Mouse (Mus musculus) forebrain, embryonic 13.5 days (tissue): ENCODE data around the gene Ola1. TPM values are rescaled to one million over a fixed set of nuclear protein-coding genes. Genes with fewer than 3 reads are reported as not detected.

Source experiments
- ATAC-seq: fragments of 200-750 bp; cut with Nextera tagmentation; 2 replicates; pipeline ENCODE4 v1.8.0; 2017
- H3K27ac ChIP-seq: fragments of 300-500 bp; sonication (generic); 2 replicates; pipeline ENCODE4 v1.5.1; 2015; ENCODE audit warnings: inconsistent platforms, mild to moderate bottlenecking, moderate library complexity
- H3K27me3 ChIP-seq: fragments of 300-500 bp; sonication (generic); 2 replicates; pipeline ENCODE4 v1.6.1; 2015; ENCODE audit warnings: mild to moderate bottlenecking, inconsistent platforms
- H3K36me3 ChIP-seq: fragments of 300-500 bp; sonication (generic); 2 replicates; pipeline ENCODE4 v1.6.1; 2015; ENCODE audit warnings: mild to moderate bottlenecking, inconsistent platforms; ENCODE audit not compliant: poor library complexity, severe bottlenecking
- H3K4me1 ChIP-seq: fragments of 300-500 bp; sonication (generic); 2 replicates; pipeline ENCODE4 v1.6.1; 2015; ENCODE audit warnings: inconsistent platforms
- H3K4me2 ChIP-seq: fragments of 300-500 bp; sonication (generic); 2 replicates; pipeline ENCODE4 v1.6.1; 2015; ENCODE audit warnings: inconsistent platforms, mild to moderate bottlenecking, moderate library complexity
- H3K4me3 ChIP-seq: fragments of 300-500 bp; sonication (generic); 2 replicates; pipeline ENCODE4 v1.5.1; 2015; ENCODE audit warnings: mild to moderate bottlenecking, inconsistent platforms
- H3K9ac ChIP-seq: fragments of 300-500 bp; sonication (generic); 2 replicates; pipeline ENCODE4 v1.6.1; 2015; ENCODE audit warnings: mild to moderate bottlenecking, inconsistent platforms
- H3K9me3 ChIP-seq: fragments of 300-500 bp; sonication (generic); replicated peaks from 2 replicates; pipeline ENCODE4 v1.6.1; 2016; ENCODE audit warnings: inconsistent platforms
- whole genome bisulfite sequencing: fragments of 180-500 bp; shearing (Covaris S2); methylation state at CpG from one replicate; pipeline ENCODE4 v1.1.7; 2015; 5-methylcytosine and 5-hydroxymethylcytosine counted together
- polyA plus RNA-seq: library from polyadenylated mRNA; unstranded; fragments of >200 nt; fragmentation: Nextera tagmentation; extraction: Ambion mirVana; gene quantifications from 2 replicates; pipeline ENCODE4 v1.2.1, GENCODE M21; 2015

The Ola1 gene
- polyA plus RNA-seq, 1 experiment from 2014 or later = 115 TPM

GRCm38 (mm10) chr2:73058344-73058743 lies 160.4 kb downstream of the Ola1 start:
- H3K9ac ChIP-seq = no peak overlapping the region
- no peak overlapping the region for H3K4me3 ChIP-seq
- ATAC-seq = no peak
- no peaks in the 10 kb centered on the region for H3K36me3 ChIP-seq
- H3K4me1 ChIP-seq = no peaks in the 10 kb centered on the region
- H3K27me3 ChIP-seq = no peaks in the 10 kb centered on the region
- H3K9me3 ChIP-seq = no peaks in the 10 kb centered on the region
- H3K27ac ChIP-seq = no peak overlapping the region
- WGBS = 93% methylated on average over 1 of the region's 1 CpGs
- H3K4me2 ChIP-seq = no peak overlapping the region

- Histone ChIP-seq H3K27me3 (no peaks in the 10 kb centered on the region), H3K36me3 (no peaks in the 10 kb centered on the region), H3K9ac (no peak overlapping the region), H3K4me1 (no peaks in the 10 kb centered on the region), H3K4me2 (no peak overlapping the region), H3K4me3 (no peak overlapping the region), H3K27ac (no peak overlapping the region), H3K9me3 (peaks cover 7% of the 10 kb centered on the region)
- ATAC-seq = no peak
- 96% methylated on average over 2 of the region's 2 CpGs for WGBS
Observed at GRCm38 (mm10) chr2:73057589-73057988, 161.1 kb downstream of the Ola1 start.

GRCm38 (mm10) chr2:73056090-73056956 lies 162.4 kb downstream of the Ola1 start:
- H3K4me3 ChIP-seq = no peak overlapping the region
- H3K9ac ChIP-seq = no peak overlapping the region
- H3K4me1 ChIP-seq = no peaks in the 10 kb centered on the region
- H3K27me3 ChIP-seq = no peaks in the 10 kb centered on the region
- H3K36me3 ChIP-seq = no peaks in the 10 kb centered on the region
- no peak for ATAC-seq
- H3K4me2 ChIP-seq = no peak overlapping the region
- no peak overlapping the region for H3K27ac ChIP-seq
- WGBS = 92% methylated on average over 17 of the region's 17 CpGs
- peaks cover 8% of the 10 kb centered on the region for H3K9me3 ChIP-seq

- no peak overlapping the region for H3K9ac ChIP-seq
- no peaks in the 10 kb centered on the region for H3K36me3 ChIP-seq
- WGBS = 91% methylated on average over 9 of the region's 9 CpGs
- H3K4me2 ChIP-seq = no peak overlapping the region
- no peak for ATAC-seq
- H3K27me3 ChIP-seq = no peaks in the 10 kb centered on the region
- no peak overlapping the region for H3K27ac ChIP-seq
- H3K4me1 ChIP-seq = no peaks in the 10 kb centered on the region
- no peak overlapping the region for H3K4me3 ChIP-seq
- H3K9me3 ChIP-seq = peaks cover 8% of the 10 kb centered on the region
Observed at GRCm38 (mm10) chr2:73053791-73054490, 164.8 kb downstream of the Ola1 start.

- H3K27me3 ChIP-seq = no peaks in the 10 kb centered on the region
- H3K9me3 ChIP-seq = peaks cover 8% of the 10 kb centered on the region
- no peaks in the 10 kb centered on the region for H3K36me3 ChIP-seq
- no peak overlapping the region for H3K27ac ChIP-seq
- no peak overlapping the region for H3K4me2 ChIP-seq
- no peak for ATAC-seq
- 88% methylated on average over 8 of the region's 8 CpGs for WGBS
- H3K4me1 ChIP-seq = peaks cover 6% of the 10 kb centered on the region; the same call in 1 of the 2 replicates
- H3K9ac ChIP-seq = no peak overlapping the region
- no peak overlapping the region for H3K4me3 ChIP-seq
Observed at GRCm38 (mm10) chr2:73050401-73050800, 168.3 kb downstream of the Ola1 start.

- 82% methylated on average over 4 of the region's 4 CpGs for WGBS
- no peak for ATAC-seq
Observed at GRCm38 (mm10) chr2:73049977-73050376, 168.7 kb downstream of the Ola1 start.

GRCm38 (mm10) chr2:73049001-73049684 lies 169.6 kb downstream of the Ola1 start:
- Histone ChIP-seq H3K9ac (no peak overlapping the region), H3K4me2 (no peak overlapping the region), H3K27ac (no peak overlapping the region), H3K36me3 (no peaks in the 10 kb centered on the region), H3K4me1 (peaks cover 6% of the 10 kb centered on the region; the same call in 1 of the 2 replicates), H3K9me3 (peaks cover 8% of the 10 kb centered on the region), H3K4me3 (no peak overlapping the region), H3K27me3 (no peaks in the 10 kb centered on the region)
- 72% methylated on average over 6 of the region's 6 CpGs for WGBS
- ATAC-seq = no peak

More at GRCm38 (mm10) chr2:73049977-73050376, 168.7 kb downstream of the Ola1 start:
- no peaks in the 10 kb centered on the region for H3K36me3 ChIP-seq
- H3K9me3 ChIP-seq = peaks cover 8% of the 10 kb centered on the region
- H3K4me3 ChIP-seq = no peak overlapping the region
- H3K4me1 ChIP-seq = peaks cover 6% of the 10 kb centered on the region; the same call in 1 of the 2 replicates
- no peaks in the 10 kb centered on the region for H3K27me3 ChIP-seq
- H3K27ac ChIP-seq = no peak overlapping the region
- no peak overlapping the region for H3K9ac ChIP-seq
- no peak overlapping the region for H3K4me2 ChIP-seq

GRCm38 (mm10) chr2:73047061-73047741 lies 171.5 kb downstream of the Ola1 start:
- no peak for ATAC-seq
- Histone ChIP-seq H3K27ac (no peak overlapping the region), H3K4me1 (peaks cover 6% of the 10 kb centered on the region; the same call in 1 of the 2 replicates), H3K4me3 (no peak overlapping the region), H3K9me3 (no peaks in the 10 kb centered on the region), H3K4me2 (no peak overlapping the region), H3K27me3 (no peaks in the 10 kb centered on the region), H3K9ac (no peak overlapping the region), H3K36me3 (no peaks in the 10 kb centered on the region)
- 78% methylated on average over 24 of the region's 24 CpGs for WGBS

GRCm38 (mm10) chr2:73046576-73046975 lies 172.1 kb downstream of the Ola1 start:
- H3K9me3 ChIP-seq = no peaks in the 10 kb centered on the region
- WGBS = 13% methylated on average over 10 of the region's 10 CpGs
- H3K4me1 ChIP-seq = peaks cover 9% of the 10 kb centered on the region
- H3K4me3 ChIP-seq = no peak overlapping the region
- no peaks in the 10 kb centered on the region for H3K36me3 ChIP-seq
- H3K4me2 ChIP-seq = no peak overlapping the region
- no peak overlapping the region for H3K9ac ChIP-seq
- ATAC-seq = no peak
- no peaks in the 10 kb centered on the region for H3K27me3 ChIP-seq
- no peak overlapping the region for H3K27ac ChIP-seq

GRCm38 (mm10) chr2:73045505-73045904 lies 173.2 kb downstream of the Ola1 start:
- 79% methylated on average over 5 of the region's 5 CpGs for WGBS
- Histone ChIP-seq H3K9me3 (no peaks in the 10 kb centered on the region), H3K4me1 (peaks cover 10% of the 10 kb centered on the region), H3K4me3 (no peak overlapping the region), H3K27me3 (peaks cover 2% of the 10 kb centered on the region; the same call in 1 of the 2 replicates), H3K9ac (no peak overlapping the region), H3K4me2 (no peak overlapping the region), H3K36me3 (no peaks in the 10 kb centered on the region), H3K27ac (no peak overlapping the region)
- ATAC-seq = no peak
